Mouse (Mus musculus) left cerebral cortex, adult 9 months (tissue): ENCODE measurements around the gene Adcy1.

Experiments used
- DNase-seq, 2 experiments: peaks; one replicate each; pipeline ENCODE4 v3.0.0; 2022; ENCODE audit warnings: low spot score in 2 of 2

Adcy1 gene

DNA sequence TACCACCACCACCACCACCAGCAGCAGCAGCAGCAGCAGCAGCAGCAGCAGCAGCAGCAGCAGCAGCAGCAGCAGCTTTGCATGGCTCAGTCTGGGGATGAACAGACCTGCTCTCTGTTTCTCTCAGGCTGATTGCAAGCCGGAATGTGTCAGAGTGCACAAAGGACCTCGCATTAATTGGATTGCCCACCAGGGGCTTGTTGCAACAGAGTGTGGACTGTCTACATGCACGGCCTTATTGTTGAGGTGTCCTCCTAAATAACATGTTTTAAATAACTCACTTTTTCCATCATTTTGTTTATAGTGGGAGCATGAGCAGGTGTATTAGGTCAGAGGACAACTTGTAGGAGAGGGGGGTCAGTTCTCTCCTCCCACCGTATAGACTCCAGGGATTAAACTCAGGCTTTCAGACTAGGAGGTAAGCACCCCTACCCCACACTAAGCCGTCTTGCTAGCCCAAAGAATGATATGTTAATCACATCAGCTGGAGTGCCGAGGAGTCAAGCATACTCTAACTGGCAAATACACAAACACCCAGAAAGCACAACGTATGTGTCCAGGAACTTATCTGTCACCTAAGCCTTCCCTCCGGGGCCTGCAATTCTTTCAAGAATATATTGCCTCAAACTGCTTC, 119.2 kb downstream of the Adcy1 start:
- no peak for DNase-seq

DNA sequence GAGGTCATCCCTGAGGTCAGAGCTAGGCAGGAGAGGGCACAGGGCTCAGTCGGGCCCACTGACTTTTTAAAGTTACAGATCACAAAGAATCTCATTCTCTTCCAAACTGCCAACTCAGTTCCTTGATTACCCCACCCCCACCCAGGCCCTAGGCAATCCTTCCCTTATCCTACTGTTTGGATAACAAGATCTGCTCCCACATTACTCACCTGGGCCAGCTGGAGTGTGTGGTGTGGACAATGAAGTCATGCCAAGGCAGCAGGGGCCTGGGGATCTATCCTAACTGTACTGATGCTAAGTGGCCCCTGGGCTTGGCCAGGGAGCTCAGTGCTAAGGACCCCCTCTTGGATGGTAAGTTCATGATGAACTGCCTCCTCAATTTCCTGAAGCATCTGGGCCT, 121.1 kb downstream of the Adcy1 start:
- DNase-seq: no peak

DNA sequence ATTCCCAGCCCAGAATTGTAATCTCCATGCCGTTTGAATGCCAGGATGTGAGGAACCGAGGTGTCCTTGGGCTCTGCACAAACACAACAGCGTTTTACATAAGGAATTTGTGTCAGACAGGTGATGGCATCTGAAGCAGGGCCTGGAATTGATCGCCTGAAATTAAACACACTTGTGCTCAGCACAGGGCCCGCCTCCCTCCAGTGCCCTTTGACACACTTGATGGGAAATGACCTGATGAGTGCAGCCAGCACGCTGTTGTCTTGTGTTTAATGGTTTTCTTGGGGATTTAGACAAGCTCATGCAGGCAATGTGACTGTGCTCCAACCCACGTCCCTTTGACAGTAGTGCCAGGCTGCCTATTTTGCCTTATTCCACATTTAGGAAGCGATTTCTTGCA, 124.2 kb downstream of the Adcy1 start:
- DNase-seq: no peak

DNA sequence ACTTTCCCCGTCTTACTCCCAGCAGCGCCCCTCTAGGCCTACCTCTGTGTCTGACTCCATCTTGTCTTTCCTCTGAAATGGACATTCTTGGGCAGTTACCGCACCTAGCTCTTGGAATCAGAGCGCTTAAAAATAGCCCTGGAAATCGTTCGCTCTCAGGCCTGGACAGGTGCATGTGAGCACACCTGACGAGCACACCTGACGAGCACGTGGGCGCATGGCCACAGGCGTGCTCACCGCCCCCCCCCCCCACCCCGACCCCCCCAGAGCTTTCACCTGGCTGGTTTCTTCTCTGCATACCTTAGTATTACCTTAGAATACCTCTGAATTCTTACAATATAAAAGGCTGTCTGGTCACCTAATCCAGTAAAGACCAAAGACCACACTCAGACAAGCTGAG, 125.2 kb downstream of the Adcy1 start, which contains the start of gene Gm11985:
TSS of gene Gm11985 (minus strand) at position 101 of the 400 bp plus-strand sequence.
- DNase-seq: no peak

DNA sequence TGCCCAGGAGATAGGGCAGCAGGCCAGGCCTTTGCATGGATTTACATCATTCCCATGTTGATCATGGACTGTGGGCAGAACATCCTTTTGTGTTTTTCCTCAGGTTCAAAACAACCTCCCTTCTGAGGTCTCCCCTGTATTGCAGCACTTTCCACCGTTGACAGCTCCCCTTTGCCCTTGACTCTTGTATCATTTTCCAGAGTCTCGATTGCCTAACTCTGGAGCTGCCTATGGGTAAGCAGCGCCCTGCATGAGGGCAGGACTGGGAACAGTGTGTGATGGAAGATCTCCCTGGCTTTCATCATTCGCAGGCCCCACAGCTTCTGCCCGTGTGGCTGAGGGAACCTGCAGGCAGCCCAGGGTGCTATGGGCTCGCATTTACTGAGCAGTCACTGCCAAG, 129.4 kb downstream of the Adcy1 start:
- no peak for DNase-seq

DNA sequence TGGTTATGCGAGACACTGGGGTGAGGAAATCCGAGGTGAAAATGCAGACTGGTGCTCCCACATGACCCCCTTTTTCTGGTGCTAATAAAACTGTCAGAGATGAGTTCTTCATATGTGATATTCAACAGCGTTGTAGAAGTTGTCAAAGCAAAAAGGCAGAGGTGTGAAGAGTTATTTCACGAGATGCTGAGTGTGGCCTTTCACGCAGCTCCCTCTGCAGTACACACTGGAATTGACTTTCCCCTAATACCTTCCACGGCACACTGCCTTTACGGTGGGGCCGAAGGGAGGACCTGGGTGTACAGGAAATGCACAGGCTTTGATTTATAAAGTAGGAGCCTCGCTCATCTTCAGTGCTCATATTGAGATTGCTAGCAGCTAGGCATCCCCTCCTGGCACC, 129.8 kb downstream of the Adcy1 start:
- DNase-seq: no peak

DNA sequence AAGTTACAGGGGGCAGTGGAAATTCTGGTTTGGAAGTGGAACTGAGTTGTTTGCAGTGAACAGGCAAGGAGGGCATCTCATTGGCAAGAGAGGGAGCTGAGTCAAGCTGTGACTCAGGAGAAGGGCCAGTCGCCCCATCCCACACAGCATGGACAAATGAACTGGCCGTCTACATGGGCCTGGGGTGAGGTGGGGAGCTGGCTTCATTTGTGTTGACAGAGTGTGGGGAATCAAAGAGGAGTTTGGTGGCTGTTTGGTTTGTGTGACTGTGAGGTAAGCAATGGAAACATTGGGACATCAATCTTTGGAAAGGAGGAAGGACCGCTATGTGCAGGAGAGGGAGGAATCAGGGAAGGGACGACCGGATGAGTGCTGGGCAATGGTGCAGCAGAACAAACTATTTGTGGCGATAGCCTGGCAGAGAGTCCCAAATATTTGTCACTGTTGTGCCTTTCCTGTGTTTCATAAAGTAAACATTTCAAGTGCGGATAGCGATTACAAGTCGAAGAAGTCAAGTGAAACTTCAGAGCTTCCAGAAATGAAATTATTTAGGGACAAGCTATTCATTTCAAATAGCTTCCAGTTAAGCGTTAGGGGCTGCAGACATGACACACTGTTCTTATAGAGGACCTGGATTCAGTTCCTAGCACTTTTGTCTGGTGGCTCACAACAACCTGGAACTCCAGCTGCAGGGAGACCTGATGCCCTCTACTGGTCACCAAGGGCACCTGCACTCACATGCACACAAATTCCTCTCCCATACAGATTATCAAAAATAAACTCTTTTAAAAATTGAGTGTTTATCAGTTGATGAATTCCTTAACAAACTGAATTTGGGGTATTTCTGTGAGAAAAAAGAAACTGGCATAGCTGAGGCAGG, 131.4 kb downstream of the Adcy1 start:
- no peak for DNase-seq

DNA sequence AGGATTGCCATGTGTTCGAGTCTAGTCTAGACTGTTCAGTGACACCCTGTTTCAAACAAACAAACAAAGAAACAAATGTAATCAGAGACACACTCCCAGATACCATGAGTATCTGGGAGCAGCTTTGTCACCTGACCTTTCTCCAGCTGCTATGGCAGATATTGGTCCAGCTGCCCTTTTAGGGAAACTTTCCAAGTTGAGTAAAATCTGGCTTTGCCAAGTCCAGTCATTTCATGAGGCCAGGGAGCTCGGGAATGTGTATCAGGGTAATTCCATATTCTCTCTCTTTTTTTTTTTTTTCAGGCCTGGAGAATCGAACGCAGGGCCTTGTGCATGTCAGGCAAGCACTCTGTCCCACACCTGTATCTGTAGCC, 132.0 kb downstream of the Adcy1 start:
- no peak for DNase-seq

DNA sequence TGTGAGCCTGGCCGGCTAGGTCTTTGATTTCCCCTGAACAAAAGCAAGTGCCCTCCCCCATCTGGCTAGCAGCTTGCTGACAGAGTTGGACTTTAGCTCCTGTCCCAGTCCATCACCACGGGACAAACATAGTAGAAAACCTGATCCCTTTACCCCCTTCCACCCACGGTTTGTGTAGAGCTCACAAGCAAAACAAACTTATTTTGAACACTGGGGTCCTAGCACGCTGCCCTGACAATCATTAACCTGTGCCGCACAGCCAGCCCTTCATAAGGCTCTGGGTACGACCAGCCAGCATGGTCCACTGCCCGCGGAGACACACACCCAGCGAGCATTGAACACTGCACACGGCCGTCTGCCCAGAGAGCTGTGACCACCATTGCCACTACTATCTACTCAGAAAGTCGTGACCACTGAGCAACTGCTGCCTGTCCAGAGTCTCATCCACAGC, 134.2 kb downstream of the Adcy1 start, which contains the start of gene Igfbp1:
TSS of gene Igfbp1 (plus strand) at position 292 of the 451 bp plus-strand sequence.
- no peak for DNase-seq

DNA sequence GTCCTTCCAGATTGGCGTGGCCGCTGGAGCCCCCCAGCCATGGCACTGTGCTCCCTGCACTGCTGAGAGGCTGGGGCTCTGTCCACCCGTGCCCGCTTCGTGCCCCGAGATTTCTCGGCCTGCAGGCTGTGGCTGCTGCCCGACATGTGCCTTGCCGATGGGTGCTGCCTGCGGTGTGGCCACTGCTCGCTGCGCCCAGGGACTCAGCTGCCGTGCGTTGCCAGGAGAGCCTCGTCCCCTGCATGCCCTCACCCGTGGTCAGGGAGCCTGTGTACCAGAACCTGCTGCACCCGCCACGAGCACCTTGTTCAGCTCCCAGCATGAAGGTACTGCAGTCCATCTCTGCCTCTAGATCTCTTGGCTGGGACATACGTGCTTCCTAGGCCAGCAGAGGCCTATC, 134.7 kb downstream of the Adcy1 start:
- DNase-seq: no peak

DNA sequence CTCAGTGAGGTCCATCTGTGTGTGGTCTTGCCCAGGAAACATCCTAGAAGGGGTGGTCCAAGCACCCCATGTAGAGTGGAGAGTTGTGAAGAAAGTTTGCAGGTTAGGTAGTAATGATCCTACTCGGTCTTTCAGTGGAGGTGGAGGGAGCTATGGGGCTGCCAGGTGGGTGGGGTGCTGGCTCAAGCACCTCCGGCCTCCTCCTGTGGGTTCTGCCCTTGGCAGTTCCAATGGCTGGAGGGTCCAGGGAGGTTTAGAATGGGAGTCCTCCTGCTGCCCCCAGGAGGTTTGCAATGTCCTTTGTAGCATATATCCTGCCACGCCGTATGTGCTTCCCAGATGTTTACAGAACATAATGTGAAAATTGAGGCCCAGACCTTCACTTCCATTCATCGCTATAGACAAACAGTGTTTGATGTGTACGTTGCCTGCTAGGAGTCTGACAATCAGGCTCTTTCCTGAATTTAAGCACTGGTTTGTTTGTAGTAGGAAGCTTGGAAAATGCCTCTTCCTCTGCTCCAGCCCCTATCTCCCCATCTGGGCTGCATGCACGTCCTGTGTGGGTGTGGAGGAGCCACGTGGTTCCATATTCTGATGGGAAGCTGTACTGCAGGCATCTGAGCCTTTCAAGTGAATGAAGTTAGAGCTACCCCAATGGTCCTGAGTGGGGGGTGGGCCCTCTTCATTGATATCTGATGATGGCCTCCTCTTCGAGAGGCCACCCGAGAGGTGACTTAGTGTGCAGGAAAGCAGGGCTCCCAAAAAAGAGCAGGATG, 135.4 kb downstream of the Adcy1 start:
- no peak for DNase-seq

DNA sequence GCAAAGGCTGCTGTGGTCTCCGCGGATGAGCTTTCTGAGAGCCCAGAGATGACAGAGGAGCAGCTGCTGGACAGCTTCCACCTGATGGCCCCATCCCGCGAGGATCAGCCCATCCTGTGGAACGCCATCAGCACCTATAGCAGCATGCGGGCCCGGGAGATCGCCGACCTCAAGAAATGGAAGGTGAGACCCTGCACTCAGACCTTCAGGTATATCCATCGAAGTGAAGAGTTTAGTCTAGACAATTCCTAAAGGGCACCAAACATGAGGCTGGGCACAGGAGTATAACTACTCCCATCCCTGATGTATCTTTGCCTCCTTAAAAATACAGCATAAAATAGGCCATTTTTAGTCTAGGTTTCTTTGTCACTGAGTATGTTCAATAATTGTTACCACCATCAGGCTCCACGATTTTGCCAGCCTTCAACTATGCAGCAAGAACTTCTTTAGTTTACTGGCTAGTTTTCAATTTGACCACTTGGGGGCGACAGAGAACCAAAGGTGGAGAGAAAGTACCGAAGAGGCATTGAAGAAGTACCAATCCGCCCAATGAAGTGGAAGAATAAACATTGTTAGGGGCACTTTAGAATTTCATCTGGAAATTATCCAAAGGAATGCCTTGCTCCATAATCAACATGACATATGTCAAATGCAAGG, 136.6 kb downstream of the Adcy1 start:
- peak in 1 of 2 experiments; percentile 51 for DNase-seq

DNA sequence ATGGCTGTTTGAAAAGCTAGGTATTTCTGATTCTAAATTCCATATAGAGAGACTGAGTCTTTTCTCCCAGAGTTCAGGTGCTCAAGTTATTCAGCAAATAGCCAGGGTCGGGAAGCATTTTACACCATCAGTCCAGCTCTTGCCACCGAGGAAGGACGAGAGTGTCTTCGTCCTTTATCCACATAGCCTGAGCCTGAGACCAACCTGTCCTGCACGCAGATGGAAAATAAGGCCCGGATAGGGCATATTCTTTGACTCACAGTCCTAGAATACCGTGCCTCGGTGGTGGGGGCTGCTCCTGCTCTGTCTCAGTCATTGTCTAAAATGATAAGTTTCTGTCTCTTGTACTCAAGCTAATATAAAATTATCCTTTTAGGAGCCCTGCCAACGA, 137.1 kb downstream of the Adcy1 start:
- no peak for DNase-seq

DNA sequence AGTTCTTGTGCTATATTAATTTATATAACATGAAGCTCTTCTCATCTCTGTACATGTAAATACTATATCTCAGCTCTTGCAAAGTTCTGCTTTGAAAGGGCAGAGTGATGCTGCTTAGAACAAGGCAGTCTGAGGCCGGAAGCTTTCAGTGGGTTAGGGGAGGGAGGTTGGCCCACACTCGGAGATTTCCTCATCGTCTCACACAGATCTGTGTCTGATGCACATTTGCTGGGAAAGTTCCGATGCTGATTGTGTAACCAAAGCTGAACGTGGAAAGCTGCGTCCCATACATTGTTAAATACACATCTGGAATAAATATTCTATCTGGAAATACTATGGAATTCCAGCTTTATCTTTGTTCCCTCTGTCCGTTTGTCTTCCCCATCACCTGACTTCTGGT, 138.9 kb downstream of the Adcy1 start:
- no peak for DNase-seq

DNA sequence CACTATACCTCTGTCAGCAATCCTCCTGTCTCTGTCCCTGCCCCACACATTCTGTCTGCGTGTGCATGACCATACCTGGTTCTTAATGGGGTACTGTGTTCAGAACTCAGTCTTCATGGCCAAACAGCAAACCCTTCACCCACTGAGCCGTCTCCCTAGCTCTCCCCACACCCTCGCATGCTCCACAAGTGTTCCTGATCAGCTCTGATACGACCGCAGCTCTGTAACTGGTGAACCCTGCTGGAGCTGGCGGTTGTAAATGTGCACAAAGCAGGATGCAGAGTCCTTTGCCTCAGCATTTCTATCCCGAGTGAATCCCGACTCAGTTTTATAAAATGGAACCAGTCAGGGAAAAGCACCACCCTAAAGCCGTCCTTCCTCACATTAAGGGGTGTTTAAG, 140.6 kb downstream of the Adcy1 start:
- DNase-seq: no peak

DNA sequence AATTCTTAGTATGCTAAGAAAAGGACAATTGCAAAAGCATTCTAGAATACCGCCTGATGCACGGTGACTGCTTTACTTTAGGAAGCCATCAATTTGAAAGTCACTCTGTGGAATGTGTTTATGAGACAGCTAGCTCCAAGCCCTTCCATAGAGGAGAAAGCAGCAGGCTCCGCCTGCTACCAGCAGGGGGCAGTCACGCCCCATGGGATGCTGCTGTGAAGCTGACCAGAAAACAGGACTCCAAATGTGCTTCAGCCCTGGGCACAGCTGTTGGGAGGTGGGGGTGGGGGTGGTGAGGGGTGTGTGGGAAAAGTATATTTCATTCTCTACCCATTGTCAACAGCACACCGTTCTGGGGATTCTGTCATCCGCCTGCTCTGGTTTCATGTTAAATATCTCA, 147.1 kb downstream of the Adcy1 start:
- DNase-seq: peak in 1 of 2 experiments; percentile 77

DNA sequence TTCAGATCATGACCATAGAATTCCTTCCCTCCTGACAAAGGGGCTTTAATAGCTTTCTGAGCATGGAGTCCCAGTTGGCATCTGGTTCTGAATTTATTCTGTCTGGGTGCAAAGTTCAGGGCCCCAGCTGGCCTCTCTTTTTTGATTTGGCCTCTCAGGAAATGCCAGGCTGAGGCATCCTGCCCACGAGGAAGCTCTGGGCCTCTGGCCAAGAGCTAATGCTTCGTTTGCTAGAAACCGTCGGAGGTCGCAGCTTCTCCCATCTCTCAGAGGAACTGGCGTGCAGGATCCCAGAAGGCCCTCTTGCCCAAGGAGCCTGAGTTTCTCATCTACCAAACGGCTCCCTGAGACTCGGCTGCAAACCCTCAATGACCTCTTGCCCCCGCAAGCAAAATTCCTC, 147.9 kb downstream of the Adcy1 start:
- no peak for DNase-seq

DNA sequence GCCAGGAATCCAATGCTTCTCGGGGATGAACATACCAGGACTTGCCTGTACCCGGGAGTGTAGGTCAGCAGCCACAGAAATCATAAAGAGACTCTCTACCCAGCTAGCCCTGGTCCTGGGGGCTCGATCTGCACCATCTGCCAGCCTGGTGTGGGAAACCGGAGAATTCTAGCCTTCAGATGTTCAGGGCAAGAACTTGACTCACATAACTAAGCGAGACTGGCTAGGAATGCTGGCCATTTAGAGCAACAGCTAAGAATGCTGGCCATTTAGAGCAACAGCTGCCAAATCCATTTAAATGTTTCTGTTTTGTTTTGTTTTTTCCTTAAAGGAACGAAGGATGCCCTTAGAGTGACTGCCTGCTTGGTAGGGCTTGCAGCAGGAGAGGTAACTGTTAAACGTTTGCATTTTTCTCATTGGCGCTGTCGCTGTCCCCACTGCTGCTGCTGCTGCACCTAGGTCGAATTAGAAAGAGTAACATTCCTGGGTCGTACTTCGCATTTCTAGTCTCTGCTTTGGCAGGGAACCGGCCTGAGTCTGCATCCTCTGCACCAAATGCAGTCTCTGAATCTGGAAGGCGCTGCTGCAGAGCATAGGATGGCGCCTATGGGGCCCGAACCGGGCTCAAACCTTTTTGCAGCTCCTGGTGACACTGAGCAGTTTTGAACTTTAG, 149.0 kb downstream of the Adcy1 start:
- no peak for DNase-seq

DNA sequence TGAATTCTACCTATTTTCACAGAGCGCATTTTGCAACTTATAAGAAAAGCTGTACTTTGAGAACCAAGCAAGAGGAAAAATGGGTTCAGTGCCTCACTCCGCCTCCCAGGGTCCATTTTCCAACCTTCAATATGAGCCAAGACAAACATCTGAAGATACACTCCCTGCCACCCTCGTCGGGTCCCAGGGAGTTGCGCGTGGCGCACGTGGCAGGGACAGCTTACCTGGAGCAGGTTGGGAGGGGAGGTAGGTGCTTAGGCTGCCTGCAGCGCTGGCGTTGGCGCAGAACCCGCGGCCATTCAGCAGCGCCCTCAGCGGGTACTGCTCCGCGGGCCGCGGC, 149.8 kb downstream of the Adcy1 start:
- no peak for DNase-seq

DNA sequence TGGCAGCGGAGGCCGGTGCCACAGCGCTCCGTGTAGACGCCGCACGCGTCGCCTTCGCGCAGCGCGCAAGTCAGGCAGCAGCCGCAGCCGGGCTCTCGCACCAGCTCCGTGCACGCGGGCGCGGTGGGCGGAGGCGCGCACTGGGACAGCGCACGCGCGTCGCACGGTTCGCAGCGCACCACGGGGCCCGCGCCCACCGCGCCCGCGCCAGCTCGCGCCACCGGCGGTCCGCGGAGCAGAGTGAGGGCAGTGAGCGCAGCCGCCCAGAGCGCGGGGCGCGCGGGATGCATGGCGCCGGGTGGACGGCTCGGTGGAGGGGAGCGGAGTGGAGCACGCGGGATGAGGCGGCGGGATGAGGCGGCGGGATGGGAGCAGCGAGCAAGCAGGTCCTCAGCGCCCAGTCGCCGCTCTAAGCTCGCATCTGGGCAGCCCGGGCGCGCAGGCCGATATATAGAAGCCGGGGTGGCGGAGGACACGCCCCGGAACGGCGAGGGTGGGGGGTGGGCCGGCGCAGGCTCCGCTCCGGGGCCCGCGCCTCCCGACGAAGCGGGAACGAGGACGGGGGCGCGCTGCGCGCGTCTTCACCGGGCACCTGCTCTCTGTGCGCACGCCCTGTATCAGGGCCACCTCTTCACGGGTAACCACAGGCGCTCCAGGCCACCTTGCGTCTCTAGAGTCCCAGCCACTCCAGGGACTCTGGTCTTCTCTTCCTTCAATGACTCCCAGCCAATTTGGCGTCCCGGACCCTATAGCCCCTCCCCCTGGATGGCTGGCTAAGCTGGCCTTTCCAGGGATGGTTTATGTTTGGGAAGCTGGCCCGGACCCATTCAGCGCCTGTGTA, 150.4 kb downstream of the Adcy1 start, which contains the start of gene Igfbp3:
TSS of gene Igfbp3 (minus strand) at position 423 of the 841 bp plus-strand sequence.
- peak; percentile 43 to 70 for DNase-seq

DNA sequence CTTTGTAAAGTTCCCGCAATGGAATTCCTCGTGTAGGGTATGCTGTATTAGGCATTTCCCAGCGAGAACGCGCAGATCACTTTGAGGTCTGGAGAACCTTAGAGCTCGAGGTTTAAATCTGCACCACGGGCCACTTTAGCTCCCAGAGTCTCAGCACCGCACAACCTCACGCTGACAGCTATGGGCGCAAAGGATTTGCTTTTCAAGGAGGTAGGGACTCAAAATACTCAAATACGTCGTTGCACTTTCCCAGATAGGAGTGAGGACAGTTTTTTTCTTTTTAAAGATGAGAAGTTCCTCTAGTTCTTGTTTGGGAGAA, 151.0 kb downstream of the Adcy1 start:
- no peak for DNase-seq
